Mouse (Mus musculus) embryo, embryonic 10.5 days (tissue): ENCODE measurements around the gene Amn1.

Experiments
- DNase-seq: peaks from one replicate; pipeline ENCODE4 v3.0.0-alpha.2; 2015; ENCODE audit warnings: low spot score

Gene Amn1

GRCm38 (mm10) chr6:149107615-149108014 is 80.9 kb downstream of the Amn1 start:
- no peak for DNase-seq
